Mouse (Mus musculus) 3134 (cell line): ENCODE results near the gene Mblac2.
A peak's percentile ranks its signal among the peaks of the same experiment; 100 is the strongest.
"Not testable (repeated sequence)": the region's sequence is repeated elsewhere in the genome, so short reads cannot be mapped to it uniquely, and the experiment has no call there.

Experiments
- DNase-seq: peaks from one replicate; pipeline ENCODE4 v3.0.0-alpha.2; 2011; ENCODE audit warnings: low spot score; ENCODE audit not compliant: insufficient read length; ENCODE audit errors: extremely low read depth

The Mblac2 gene

GRCm38 (mm10) chr13:81710775-81711545 is at the start of gene Mblac2, which contains the start of gene Polr3g:
TSS of gene Mblac2 (plus strand) at chr13:81711341.
TSS of gene Polr3g (minus strand) at chr13:81711013.
- peak; percentile 96 for DNase-seq

GRCm38 (mm10) chr13:81663566-81664330 is 47.4 kb upstream of the Mblac2 start:
- no peak for DNase-seq

GRCm38 (mm10) chr13:81664331-81664698 is 46.8 kb upstream of the Mblac2 start:
- DNase-seq: peak; percentile 45

- DNase-seq: no peak
These were observed 43.4 kb upstream of the Mblac2 start for GRCm38 (mm10) chr13:81667713-81668112.

- DNase-seq: no peak
These were observed 35.8 kb upstream of the Mblac2 start for GRCm38 (mm10) chr13:81675333-81675732.

GRCm38 (mm10) chr13:81683107-81683506 is 28.0 kb upstream of the Mblac2 start:
- DNase-seq: no peak

GRCm38 (mm10) chr13:81684258-81684657 is 26.9 kb upstream of the Mblac2 start:
- DNase-seq: peak; percentile 67

GRCm38 (mm10) chr13:81684884-81685283 is 26.3 kb upstream of the Mblac2 start:
- DNase-seq: peak; percentile 55

- no peak for DNase-seq
These were observed 21.6 kb upstream of the Mblac2 start for GRCm38 (mm10) chr13:81689587-81689986.

- no peak for DNase-seq
These were observed 20.7 kb upstream of the Mblac2 start for GRCm38 (mm10) chr13:81690477-81690876.

GRCm38 (mm10) chr13:81691606-81692005 is 19.5 kb upstream of the Mblac2 start:
- peak; percentile 16 for DNase-seq

GRCm38 (mm10) chr13:81694446-81694845 is 16.7 kb upstream of the Mblac2 start:
- no peak for DNase-seq

GRCm38 (mm10) chr13:81703148-81703547 is 8.0 kb upstream of the Mblac2 start:
- DNase-seq: no peak

GRCm38 (mm10) chr13:81703621-81704020 is 7.5 kb upstream of the Mblac2 start:
- DNase-seq: no peak

GRCm38 (mm10) chr13:81706311-81706710 is 4.8 kb upstream of the Mblac2 start:
- DNase-seq: no peak

- no peak for DNase-seq
These were observed 1.3 kb upstream of the Mblac2 start for GRCm38 (mm10) chr13:81709805-81710204.

- DNase-seq: peak; percentile 5
These were observed 875 bp upstream of the Mblac2 start for GRCm38 (mm10) chr13:81710266-81710665.

GRCm38 (mm10) chr13:81711546-81712371 is 618 bp downstream of the Mblac2 start:
- no peak for DNase-seq

GRCm38 (mm10) chr13:81713896-81714295 is 2.8 kb downstream of the Mblac2 start:
- DNase-seq: no peak

- DNase-seq: not testable (repeated sequence)
These were observed 17.0 kb downstream of the Mblac2 start for GRCm38 (mm10) chr13:81728141-81728540.

- no peak for DNase-seq
These were observed 18.0 kb downstream of the Mblac2 start for GRCm38 (mm10) chr13:81729102-81729501.
